Mouse (Mus musculus): ENCODE data around the gene Henmt1. TPM values are rescaled to one million over a fixed set of nuclear protein-coding genes. Genes with fewer than 3 reads are reported as not detected.

Gene Henmt1
- total RNA-seq, 1 experiment from 2014 or later = not detected

DNA sequence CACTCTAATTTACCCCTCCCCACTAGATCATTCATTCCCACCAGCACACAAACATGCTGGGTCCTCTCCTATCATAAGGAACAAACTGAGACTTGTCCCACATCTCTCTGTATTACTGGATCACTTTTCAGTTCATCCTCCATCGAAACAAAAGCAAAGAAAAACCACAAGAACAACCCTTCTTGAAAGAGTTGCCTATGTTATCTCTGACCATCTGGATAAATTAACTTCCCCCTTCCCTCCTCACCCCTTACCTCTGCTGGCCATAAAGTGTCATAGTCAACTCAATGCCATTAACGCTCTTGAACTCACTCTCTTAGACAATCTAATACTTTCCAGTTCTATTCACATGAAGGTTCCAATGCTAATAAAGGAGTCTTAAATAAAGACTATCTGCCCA lies 54.8 kb downstream of the Henmt1 start:
- ATAC-seq (replicated peaks; ENCODE audit: low read depth, poor library complexity, severe bottlenecking) = peak; percentile 30

DNA sequence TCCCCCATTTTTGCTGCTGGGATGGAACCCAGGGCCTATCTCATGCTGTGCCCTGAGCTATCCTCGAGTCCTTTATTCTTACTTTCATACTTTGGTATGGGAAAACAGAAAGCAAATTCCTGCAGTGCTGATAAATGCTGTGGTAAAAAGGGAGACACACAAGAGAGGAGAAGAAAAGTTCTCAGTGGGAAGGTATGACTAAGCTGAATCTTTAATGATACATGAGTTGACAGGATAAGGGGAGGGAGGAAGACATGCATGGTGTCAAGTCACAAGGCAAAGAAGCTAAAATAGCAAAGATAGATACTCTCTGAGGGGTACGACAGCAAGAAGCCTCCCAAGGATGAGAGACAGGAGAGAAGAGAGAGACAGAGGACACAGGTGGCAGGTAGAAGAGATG lies 55.7 kb downstream of the Henmt1 start:
- ATAC-seq (replicated peaks; ENCODE audit: low read depth, poor library complexity, severe bottlenecking) = no peak

DNA sequence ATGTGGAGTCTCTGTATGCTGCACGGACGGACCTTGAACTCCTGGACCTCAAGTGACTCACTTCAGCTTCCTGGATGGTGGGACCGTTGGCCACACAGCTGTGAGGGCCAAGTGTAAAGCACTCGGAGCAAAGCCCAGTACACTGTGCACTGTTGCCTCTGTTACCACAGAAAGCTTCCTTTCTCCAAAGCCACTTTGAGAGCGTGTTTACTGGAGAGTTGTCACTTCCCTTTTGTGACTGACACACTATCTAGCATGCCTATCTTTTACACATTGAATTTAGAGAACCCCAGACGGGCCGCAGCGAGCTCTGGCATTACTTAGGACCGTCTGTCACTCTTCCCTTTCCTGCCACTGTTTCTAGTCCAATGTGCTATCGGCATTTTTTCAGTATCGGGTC lies 57.6 kb downstream of the Henmt1 start:
- peak; percentile 86 for ATAC-seq (replicated peaks; ENCODE audit: low read depth, poor library complexity, severe bottlenecking)

DNA sequence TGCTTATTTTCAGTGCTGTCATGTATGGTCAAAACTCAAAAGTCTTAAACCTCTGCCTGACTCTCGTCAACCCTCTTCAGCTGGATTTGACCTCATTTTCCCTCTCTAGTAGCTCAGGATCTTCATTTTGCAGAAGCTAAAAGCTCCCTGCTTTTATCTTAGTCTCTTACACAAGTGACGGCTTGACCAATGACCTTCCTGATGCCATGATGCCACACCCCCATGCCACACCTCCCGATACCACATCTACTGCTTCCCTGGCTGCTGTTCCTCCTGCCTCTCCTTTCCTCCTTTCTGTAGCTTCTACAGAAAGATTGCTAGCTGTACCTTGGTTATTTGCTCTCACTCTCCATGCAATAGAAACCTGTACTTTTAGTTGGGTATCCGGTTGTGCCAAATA lies 58.1 kb downstream of the Henmt1 start:
- ATAC-seq (replicated peaks; ENCODE audit: low read depth, poor library complexity, severe bottlenecking) = peak; percentile 81

DNA sequence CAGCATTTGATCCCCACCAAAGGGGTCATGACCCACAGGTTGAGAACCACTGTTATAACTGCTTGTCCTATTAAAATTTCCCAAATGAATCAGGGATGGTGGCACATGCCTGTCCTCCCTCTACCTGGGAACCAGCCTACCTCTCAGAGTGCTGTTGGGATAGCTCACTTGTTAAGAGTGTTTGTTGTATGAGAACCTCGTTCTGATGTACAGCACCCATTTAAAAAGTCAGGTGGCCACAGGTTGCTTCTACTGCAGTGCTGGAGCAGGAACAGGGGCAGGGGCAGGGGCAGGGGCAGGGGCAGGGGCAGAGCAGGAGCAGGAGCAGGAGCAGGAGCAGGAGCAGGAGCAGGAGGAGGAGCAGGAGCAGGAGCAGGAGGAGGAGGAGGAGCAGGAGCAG lies 59.5 kb downstream of the Henmt1 start:
- ATAC-seq (replicated peaks; ENCODE audit: low read depth, poor library complexity, severe bottlenecking) = no peak

DNA sequence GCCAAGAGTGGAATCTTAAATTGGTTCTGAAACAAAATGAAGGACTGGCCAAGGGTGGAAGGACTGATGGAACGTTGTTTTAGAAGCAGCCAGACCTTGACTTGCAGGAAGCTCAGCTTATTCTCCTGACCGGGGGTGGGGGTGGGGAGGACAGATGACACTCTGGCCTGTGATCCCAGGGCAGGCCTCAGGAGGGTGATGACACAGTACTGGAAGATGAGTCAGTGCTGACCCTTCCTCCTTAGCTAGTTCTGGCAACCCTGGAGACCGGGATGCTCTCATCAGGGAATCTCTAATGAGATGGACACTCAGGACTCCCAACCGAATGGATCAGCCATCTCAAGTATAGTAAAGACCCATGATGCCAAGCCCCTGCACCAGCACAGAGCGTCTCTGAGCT lies 66.1 kb downstream of the Henmt1 start:
- no peak for ATAC-seq (replicated peaks; ENCODE audit: low read depth, poor library complexity, severe bottlenecking)

DNA sequence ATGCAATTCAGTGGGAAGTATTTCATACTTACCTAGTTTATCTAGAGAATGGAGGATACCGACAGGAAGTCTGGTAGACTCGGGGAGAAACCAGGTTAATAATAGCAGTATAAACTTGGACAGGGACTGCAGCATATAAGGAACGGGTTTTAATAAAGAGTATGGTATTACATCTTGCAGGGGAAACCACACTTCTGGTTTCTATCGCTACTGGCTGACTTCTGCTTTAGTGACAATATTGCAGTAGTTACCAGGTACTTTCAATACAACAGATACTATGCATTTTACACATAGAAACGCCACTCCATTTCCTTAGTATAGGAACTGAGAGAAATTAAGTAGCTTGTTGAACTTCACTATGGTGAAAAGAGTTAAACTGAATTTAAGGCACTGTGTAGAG lies 68.5 kb downstream of the Henmt1 start:
- peak; percentile 48 for ATAC-seq (replicated peaks; ENCODE audit: low read depth, poor library complexity, severe bottlenecking)

Other genes starting within 250 kb of the Henmt1 start
- gene Gpsm2, start 217.6 kb upstream of the Henmt1 start, total RNA-seq (2017) = 25.1 and 26.1 TPM in 2 replicates
- gene Aknad1, start 200.2 kb upstream of the Henmt1 start, total RNA-seq (2017) = not detected in 2 replicates
- 32.3 and 36.5 TPM in 2 replicates for gene Stxbp3, start 99.3 kb upstream of the Henmt1 start, total RNA-seq (2017)
- gene Fndc7, start 49.9 kb upstream of the Henmt1 start, total RNA-seq (2017) = 0.37 TPM in 1 of 2 replicates, not detected in the other
- gene Prpf38b, start 28.1 kb upstream of the Henmt1 start, total RNA-seq (2017) = 293 and 352 TPM in 2 replicates
- not detected in 2 replicates for gene Gm9857, start 572 bp downstream of the Henmt1 start, total RNA-seq (2017)
- gene Fam102b, start 87.7 kb downstream of the Henmt1 start, total RNA-seq (2017) = 18.9 and 21.0 TPM in 2 replicates
- not detected in 2 replicates for gene Slc25a54, start 140.6 kb downstream of the Henmt1 start, total RNA-seq (2017)
- gene Slc25a24, start 183.3 kb downstream of the Henmt1 start, total RNA-seq (2017) = 22.3 and 29.5 TPM in 2 replicates

All from common myeloid progenitor, adult 5-6 weeks (primary cell).